ENCODE assay signal across 24 mouse cellular contexts in genomic region chr9:79173036-79173435, GRCm38 (mm10).
DNase-seq lines count a peak whose midpoint lies in the region; ATAC-seq and TF ChIP-seq lines count a peak whose summit lies in the region.
"Had no signal": no experiment of that assay in that cellular context is flagged by ENCODE, and none has a peak within 500 bp of the region (broad histone marks: within the 10 kb centered on the region; RNA-seq: fewer than 3 reads in every experiment).

No protein-coding gene starts in this region.

- H3K4me1 ChIP-seq in heart, postnatal 0 days (ENCODE audit: control insufficient read depth, insufficient read depth) = no peaks in the 10 kb centered on the region
- H3K4me1 ChIP-seq in heart, embryonic 12.5 days (replicated peaks) = no peaks in the 10 kb centered on the region
- H3K4me1 ChIP-seq in brown adipose tissue, adult 24 weeks (ENCODE audit: control insufficient read depth, insufficient read depth, insufficient read length, low read length) = no peaks in the 10 kb centered on the region
- no peaks in the 10 kb centered on the region for H3K4me1 ChIP-seq in forebrain, embryonic 13.5 days
- H3K4me1 ChIP-seq: embryonic facial prominence, embryonic 13.5 days; embryonic facial prominence, embryonic 15.5 days; forebrain, embryonic 10.5 days; forebrain, embryonic 12.5 days; forebrain, embryonic 15.5 days had no signal

- no peak overlapping the region for H3K9ac ChIP-seq in heart, postnatal 0 days (replicated peaks; ENCODE audit: low read depth, low read length)
- H3K9ac ChIP-seq in heart, embryonic 12.5 days = no peak overlapping the region
- H3K9ac ChIP-seq in forebrain, embryonic 13.5 days = no peak overlapping the region
- H3K9ac ChIP-seq: embryonic facial prominence, embryonic 13.5 days; embryonic facial prominence, embryonic 15.5 days; forebrain, embryonic 12.5 days; forebrain, embryonic 15.5 days; forebrain, postnatal 0 days had no signal

- DNase-seq in heart, adult 11 months = peak; percentile 85
- no peak for DNase-seq in heart, postnatal 14 days
- DNase-seq in heart, postnatal 0 days (ENCODE audit: low spot score) = no peak
- peak; percentile 34 for DNase-seq in brain, adult 2 months (ENCODE audit: low read depth, low spot score)
- no peak for DNase-seq in frontal cortex, postnatal 10 days (ENCODE audit: low spot score in 2 of 2)
- DNase-seq: adrenal gland, adult 2 months; adrenal gland, postnatal 10 days; adrenal gland, postnatal 25 days; cerebellum, adult 11 months; cerebellum, adult 18-20 months; cerebellum, adult 8-10 months; cerebellum, postnatal 10 days; cerebellum, postnatal 36 days; embryo, embryonic 11 days; forebrain, postnatal 0 days had no signal

- H3K27me3 ChIP-seq in heart, postnatal 0 days (ENCODE audit: control insufficient read depth, insufficient read depth, low read length) = no peaks in the 10 kb centered on the region
- H3K27me3 ChIP-seq in heart, embryonic 12.5 days (replicated peaks) = no peaks in the 10 kb centered on the region
- no peaks in the 10 kb centered on the region for H3K27me3 ChIP-seq in forebrain, embryonic 13.5 days
- H3K27me3 ChIP-seq: embryonic facial prominence, embryonic 13.5 days; embryonic facial prominence, embryonic 15.5 days; forebrain, embryonic 12.5 days; forebrain, embryonic 15.5 days had no signal

- no peak for ATAC-seq in heart, postnatal 0 days (ENCODE audit: insufficient read depth, low read depth)
- no peak for ATAC-seq in heart, embryonic 12.5 days (ENCODE audit: insufficient number of reproducible peaks, low FRiP score)
- no peak for ATAC-seq in forebrain, embryonic 13.5 days
- ATAC-seq: forebrain, embryonic 15.5 days; forebrain, postnatal 0 days had no signal

- H3K27ac ChIP-seq in heart, postnatal 0 days (ENCODE audit: low read depth) = no peak overlapping the region
- H3K27ac ChIP-seq in heart, embryonic 12.5 days (ENCODE audit: poor library complexity, severe bottlenecking) = no peak overlapping the region
- H3K27ac ChIP-seq in brown adipose tissue, adult 24 weeks (replicated peaks; ENCODE audit: low read depth, low read length) = peak overlapping the region; percentile 24; the same call in 1 of the 2 replicates
- H3K27ac ChIP-seq in forebrain, embryonic 13.5 days = no peak overlapping the region
- H3K27ac ChIP-seq: embryonic facial prominence, embryonic 13.5 days; embryonic facial prominence, embryonic 15.5 days; forebrain, embryonic 10.5 days; forebrain, embryonic 12.5 days; forebrain, embryonic 15.5 days had no signal

- no peak for TF ChIP-seq CTCF in heart, postnatal 0 days (IDR thresholded peaks at IDR 0.05; ENCODE audit: low read depth)

- H3K4me3 ChIP-seq in heart, postnatal 0 days (ENCODE audit: low read depth, low read length) = no peak overlapping the region
- no peak overlapping the region for H3K4me3 ChIP-seq in heart, embryonic 12.5 days
- H3K4me3 ChIP-seq in brown adipose tissue, adult 24 weeks (ENCODE audit: insufficient read depth, low read depth, low read length) = no peak overlapping the region
- H3K4me3 ChIP-seq in forebrain, embryonic 13.5 days = no peak overlapping the region
- H3K4me3 ChIP-seq: embryonic facial prominence, embryonic 13.5 days; embryonic facial prominence, embryonic 15.5 days; erythroblast, embryonic 14.5 days; forebrain, embryonic 10.5 days; forebrain, embryonic 12.5 days; forebrain, embryonic 15.5 days had no signal

- intact Hi-C loops in heart, postnatal 14 days (cut with DNase I) = no loop called here

- H3K4me2 ChIP-seq in heart, postnatal 0 days (ENCODE audit: low read depth, low read length) = no peak overlapping the region
- H3K4me2 ChIP-seq in heart, embryonic 12.5 days = no peak overlapping the region
- no peak overlapping the region for H3K4me2 ChIP-seq in forebrain, embryonic 13.5 days
- H3K4me2 ChIP-seq: embryonic facial prominence, embryonic 13.5 days; embryonic facial prominence, embryonic 15.5 days; forebrain, embryonic 12.5 days; forebrain, embryonic 15.5 days had no signal

- no peaks in the 10 kb centered on the region for H3K36me3 ChIP-seq in heart, postnatal 0 days (replicated peaks; ENCODE audit: control insufficient read depth, insufficient read depth, low read length)
- no peaks in the 10 kb centered on the region for H3K36me3 ChIP-seq in heart, embryonic 12.5 days
- H3K36me3 ChIP-seq in forebrain, embryonic 13.5 days (ENCODE audit: poor library complexity, severe bottlenecking) = no peaks in the 10 kb centered on the region
- H3K36me3 ChIP-seq: embryonic facial prominence, embryonic 13.5 days; embryonic facial prominence, embryonic 15.5 days; forebrain, embryonic 10.5 days; forebrain, embryonic 12.5 days; forebrain, embryonic 15.5 days had no signal

- TF ChIP-seq EP300 in heart, postnatal 0 days (IDR thresholded peaks at IDR 0.05; ENCODE audit: low read depth) = 0 out of 2 replicates have a peak, but pooled peaks have one; percentile 24

- no peaks in the 10 kb centered on the region for H3K9me3 ChIP-seq in heart, postnatal 0 days (replicated peaks; ENCODE audit: control insufficient read depth, low read length)
- H3K9me3 ChIP-seq in heart, embryonic 12.5 days (replicated peaks) = no peaks in the 10 kb centered on the region
- H3K9me3 ChIP-seq in forebrain, embryonic 13.5 days (replicated peaks) = no peaks in the 10 kb centered on the region
- H3K9me3 ChIP-seq: embryonic facial prominence, embryonic 13.5 days; embryonic facial prominence, embryonic 15.5 days; forebrain, embryonic 10.5 days; forebrain, embryonic 12.5 days; forebrain, embryonic 15.5 days had no signal

Comparison
In these comparisons a context has a peak if more than half of its experiments do, and no peak if none do; other contexts are left out.
1. DNase-seq: peak in heart, adult 11 months (single experiment) and brain, adult 2 months (single experiment); none in heart, postnatal 14 days (0 of 2), heart, postnatal 0 days (single experiment) and frontal cortex, postnatal 10 days (0 of 2).